Mouse (Mus musculus): ENCODE measurements at regions not wholly inside any gene's neighbourhood (a gene's known extent, or its start where the extent isn't known, plus 50 kb on each side); places are given as distances from the start of the nearest gene placed in this dataset.

- TF ChIP-seq CTCF (IDR thresholded peaks at IDR 0.05; ENCODE audit: low read depth) (no peak), EP300 (IDR thresholded peaks at IDR 0.05; ENCODE audit: low read depth) (no peak)
Observed at GRCm38 (mm10) chr12:112298521-112298920, 152.5 kb downstream of the Kif26a start.

Measured in heart, postnatal 0 days (tissue).